Mouse (Mus musculus): Measurements from ENCODE around the gene Gli3.

DNA sequence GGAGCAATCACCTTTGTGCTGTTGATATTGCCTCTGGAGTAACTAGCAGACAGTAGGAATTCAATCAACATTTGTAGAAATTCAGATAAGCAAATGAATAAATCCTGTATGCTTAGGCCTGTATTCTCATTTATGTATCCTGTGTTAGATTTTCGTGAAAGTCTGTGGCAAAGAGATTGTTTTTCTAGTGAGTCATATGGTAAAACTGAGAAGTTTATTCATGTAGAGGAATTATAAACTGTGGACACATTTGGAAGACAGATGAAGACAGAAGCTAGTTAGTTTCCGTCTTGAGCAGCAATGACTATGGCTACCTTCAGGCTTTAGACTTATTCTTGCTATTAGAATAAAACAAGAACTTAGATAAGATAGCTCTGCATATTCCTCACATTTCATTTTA, 122.9 kb downstream of the Gli3 start:
- TF ChIP-seq CTCF (IDR thresholded peaks at IDR 0.05; ENCODE audit: extremely low read depth, insufficient read depth, insufficient read length, insufficient replicate concordance) (no peak), POLR2A (IDR thresholded peaks at IDR 0.05; ENCODE audit: low read depth, low read length) (no peak)

All from spleen, adult 2 months (tissue).